Mouse (Mus musculus) olfactory bulb, adult 2 months (tissue): ENCODE measurements around the gene Krt18. TPM values are rescaled to one million over a fixed set of nuclear protein-coding genes. Genes with fewer than 3 reads are reported as not detected.

Experiments
- H3K27ac ChIP-seq: fragments of 200-500 bp; 2 replicates; pipeline ENCODE4 v1.5.1; 2012; ENCODE audit warnings: low read depth, low read length; ENCODE audit not compliant: insufficient read depth
- H3K4me1 ChIP-seq: fragments of 200-500 bp; 2 replicates; pipeline ENCODE4 v1.6.1; 2012; ENCODE audit warnings: low read length; ENCODE audit not compliant: control insufficient read depth, insufficient read depth
- H3K4me3 ChIP-seq: fragments of 200-500 bp; 2 replicates; pipeline ENCODE4 v1.5.1; 2012; ENCODE audit warnings: mild to moderate bottlenecking, low read depth, low read length, moderate library complexity; ENCODE audit not compliant: insufficient read depth
- CTCF ChIP-seq: fragments of 200-500 bp; IDR thresholded peaks from 2 replicates; pipeline ENCODE4 v1.5.1; 2012; ENCODE audit warnings: low read depth, mild to moderate bottlenecking, low read length, moderate library complexity; ENCODE audit not compliant: insufficient read depth
- POLR2A ChIP-seq: fragments of 200-500 bp; IDR thresholded peaks from 2 replicates; pipeline ENCODE4 v1.6.1; 2012; ENCODE audit warnings: mild to moderate bottlenecking, low read depth, low read length, moderate library complexity; ENCODE audit not compliant: insufficient read depth
- WGBS: fragments of 180-500 bp; shearing (Covaris S2); methylation state at CpG from one replicate; pipeline ENCODE4 v1.1.7; 2018; 5-methylcytosine and 5-hydroxymethylcytosine counted together
- polyA plus RNA-seq: library from polyadenylated mRNA; stranded (reverse); fragments of >200 nt; gene quantifications from 2 replicates; pipeline ENCODE4 v1.2.4, GENCODE M21; 2012; ENCODE audit warnings: low replicate concordance; ENCODE audit not compliant: missing spikeins, insufficient read depth, insufficient read length

The Krt18 gene
- not detected in 2 replicates for polyA plus RNA-seq

- H3K4me1 ChIP-seq = peaks cover 8% of the 10 kb centered on the region; the same call in 1 of the 2 replicates
- TF ChIP-seq CTCF (no peak), POLR2A (no peak)
- no peak within 1 kb of the TSS for H3K27ac ChIP-seq
- H3K4me3 ChIP-seq = no peak within 1 kb of the TSS
- 8% methylated on average over 28 of the region's 28 CpGs for WGBS
Measured at GRCm38 (mm10) chr15:102028040-102028439, at the start of gene Krt18. Krt18 (plus strand) TSS chr15:102028180.

GRCm38 (mm10) chr15:101980849-101981248 lies 47.1 kb upstream of the Krt18 start:
- Histone ChIP-seq H3K4me3 (no peak overlapping the region), H3K4me1 (peaks cover 23% of the 10 kb centered on the region), H3K27ac (no peak overlapping the region)
- 76% methylated on average over 6 of the region's 6 CpGs for WGBS
- TF ChIP-seq POLR2A (no peak), CTCF (no peak)

DNA sequence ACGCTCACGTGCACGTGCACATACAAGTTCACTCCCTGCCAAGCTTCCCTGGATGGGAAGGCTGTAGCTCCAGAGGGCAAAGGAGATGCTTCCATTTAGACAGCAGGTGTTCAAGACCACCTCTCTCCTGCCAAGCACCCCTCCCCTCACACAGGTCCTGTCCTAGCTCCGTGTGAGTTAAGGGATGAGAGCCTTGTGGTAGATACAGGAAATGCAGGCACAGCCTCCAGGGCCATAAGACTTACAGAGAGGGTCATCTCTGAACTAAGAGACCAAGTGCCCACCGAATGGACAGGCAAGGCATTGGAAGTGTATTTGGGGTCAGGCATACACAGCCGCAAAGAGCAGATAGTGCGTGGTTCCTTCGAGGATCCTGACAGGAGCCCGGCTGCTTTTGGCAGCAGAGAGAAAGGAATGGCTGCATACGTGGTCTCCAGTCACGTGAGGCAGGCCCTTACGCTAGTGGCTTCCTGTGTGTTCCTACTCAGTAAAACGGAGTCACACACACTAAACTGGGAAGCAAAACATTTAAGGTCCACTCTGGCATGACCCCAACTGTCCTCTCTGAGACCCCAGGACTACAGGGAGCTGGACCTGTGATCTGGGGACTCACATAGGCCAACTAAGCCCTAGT lies 44.5 kb upstream of the Krt18 start:
- Histone ChIP-seq H3K4me3 (no peak overlapping the region), H3K4me1 (0 out of 2 replicates have a peak, but pooled peaks cover 5% of the 10 kb centered on the region), H3K27ac (no peak overlapping the region)
- TF ChIP-seq POLR2A (no peak), CTCF (no peak)
- WGBS = 85% methylated on average over 13 of the region's 13 CpGs

DNA sequence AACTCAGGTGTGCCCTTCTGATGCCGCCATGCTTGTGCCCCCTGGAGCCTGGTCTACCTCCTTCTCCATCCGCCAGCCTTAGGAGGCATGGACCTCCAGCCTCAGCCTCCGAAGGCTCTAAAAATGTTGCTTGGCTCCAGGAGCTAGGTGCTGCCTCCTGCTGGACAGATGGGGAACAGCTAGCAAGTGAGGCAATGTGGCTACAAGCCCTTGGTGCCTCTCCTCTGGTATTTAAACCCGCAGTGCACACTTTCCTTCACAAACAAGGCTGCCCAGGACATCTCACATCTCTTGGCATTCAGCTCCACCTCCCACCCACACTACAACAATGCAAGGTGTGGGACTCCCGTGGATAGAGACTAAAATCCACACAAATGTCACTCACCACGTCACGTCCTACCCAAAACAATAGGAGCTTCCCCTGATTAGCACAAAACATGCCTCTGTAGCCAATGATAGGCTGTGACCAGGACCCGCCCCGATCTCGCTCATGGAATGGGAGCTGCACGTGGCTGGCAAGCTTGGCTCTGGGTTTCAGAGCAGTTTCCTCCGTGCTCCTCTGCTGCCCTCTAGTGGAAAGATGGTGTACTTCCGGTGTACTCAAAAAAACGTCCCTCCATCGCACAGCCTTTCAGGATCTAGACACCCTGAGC lies 43.9 kb upstream of the Krt18 start:
- TF ChIP-seq CTCF = peak; percentile 88
- no peak for TF ChIP-seq POLR2A
- Histone ChIP-seq H3K4me3 (peak overlapping the region; percentile 1; the same call in 1 of the 2 replicates), H3K27ac (no peak overlapping the region), H3K4me1 (0 out of 2 replicates have a peak, but pooled peaks cover 5% of the 10 kb centered on the region)
- WGBS = 4% methylated on average over 15 of the region's 15 CpGs

GRCm38 (mm10) chr15:101984746-101985145 lies 43.2 kb upstream of the Krt18 start:
- TF ChIP-seq POLR2A = no peak
- no peak for TF ChIP-seq CTCF
- Histone ChIP-seq H3K4me1 (0 out of 2 replicates have a peak, but pooled peaks cover 5% of the 10 kb centered on the region), H3K4me3 (no peak overlapping the region), H3K27ac (no peak overlapping the region)
- WGBS = 13% methylated on average over 6 of the region's 6 CpGs

DNA sequence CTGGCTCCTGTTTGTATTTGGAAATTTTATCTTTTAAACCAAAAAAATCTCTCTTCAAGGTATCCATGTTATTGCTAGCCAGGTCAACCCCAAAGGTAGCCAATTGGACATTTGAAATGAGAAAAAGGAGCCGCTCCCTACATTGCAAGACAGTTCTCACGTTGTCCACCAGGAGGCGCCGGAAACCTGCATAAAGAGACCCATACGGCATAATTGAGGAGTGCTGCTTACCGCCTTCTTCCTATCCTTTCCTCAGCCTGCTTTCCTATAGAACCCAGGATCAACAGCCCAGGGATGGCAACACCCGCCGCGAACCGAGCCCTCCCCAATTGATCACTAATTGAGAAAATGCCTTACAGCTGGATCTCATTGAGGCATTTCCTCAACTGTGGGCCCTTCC lies 39.9 kb upstream of the Krt18 start:
- WGBS = under 1% methylated on average over 10 of the region's 10 CpGs
- Histone ChIP-seq H3K27ac (no peak overlapping the region), H3K4me3 (no peak overlapping the region), H3K4me1 (0 out of 2 replicates have a peak, but pooled peaks cover 5% of the 10 kb centered on the region)
- no peak for TF ChIP-seq POLR2A
- TF ChIP-seq CTCF = peak; percentile 76

DNA sequence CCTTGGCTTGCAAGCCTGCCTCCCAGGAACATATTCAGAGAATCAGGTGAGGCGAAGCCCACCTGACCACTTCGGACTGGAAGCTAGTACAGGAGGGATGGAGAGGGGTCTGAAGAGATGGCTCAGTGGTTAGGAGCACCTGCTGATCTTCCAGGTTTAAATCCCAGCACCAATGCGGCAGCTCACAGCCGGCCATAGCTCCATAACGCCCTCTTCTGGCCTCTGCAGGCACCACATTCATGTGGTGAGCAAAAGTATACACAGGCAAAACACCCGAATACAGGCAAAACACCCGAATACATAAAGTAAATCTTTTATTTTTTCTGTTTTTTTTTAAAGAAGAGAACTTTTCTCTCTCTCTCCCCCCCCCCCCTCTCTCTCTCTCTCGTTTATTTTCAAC lies 39.3 kb upstream of the Krt18 start:
- Histone ChIP-seq H3K27ac (no peak overlapping the region), H3K4me3 (no peak overlapping the region), H3K4me1 (0 out of 2 replicates have a peak, but pooled peaks cover 4% of the 10 kb centered on the region)
- 67% methylated on average over 8 of the region's 8 CpGs for WGBS
- TF ChIP-seq CTCF (no peak), POLR2A (no peak)

- no peaks in the 10 kb centered on the region for H3K4me1 ChIP-seq
- H3K27ac ChIP-seq = no peak overlapping the region
- 92% methylated on average over 6 of the region's 6 CpGs for WGBS
- no peak for TF ChIP-seq POLR2A
- no peak for TF ChIP-seq CTCF
- no peak overlapping the region for H3K4me3 ChIP-seq
Measured at GRCm38 (mm10) chr15:101990946-101991345, 37.0 kb upstream of the Krt18 start.

DNA sequence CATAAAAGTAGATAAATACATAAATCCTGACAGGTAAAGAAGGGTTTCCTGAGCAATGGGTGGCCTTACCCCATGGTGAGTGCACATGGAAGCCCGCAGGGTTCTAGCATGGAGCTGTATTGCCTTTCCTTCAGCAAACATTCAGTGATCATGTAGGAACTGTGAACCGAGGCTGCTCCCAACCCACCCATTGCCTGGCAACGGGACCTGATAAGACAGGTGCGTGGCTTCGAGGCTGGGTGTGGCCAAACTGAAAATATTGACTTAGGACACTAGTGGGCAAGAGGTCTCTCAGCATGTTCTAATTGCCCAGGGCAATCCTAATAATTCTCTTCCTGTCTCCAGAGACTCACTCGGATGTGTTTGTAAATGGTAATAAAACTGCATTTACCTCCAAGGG lies 33.6 kb upstream of the Krt18 start:
- no peak overlapping the region for H3K4me3 ChIP-seq
- TF ChIP-seq CTCF = no peak
- TF ChIP-seq POLR2A = no peak
- WGBS = 93% methylated on average over 6 of the region's 6 CpGs
- no peaks in the 10 kb centered on the region; the same call in 1 of the 2 replicates for H3K4me1 ChIP-seq
- no peak overlapping the region for H3K27ac ChIP-seq
